Mouse (Mus musculus) MEL-GATA-1-ER (cell line): ENCODE results near the gene Nit1.

Experiments
- DNase-seq: peaks from one replicate; pipeline ENCODE4 v3.0.0-alpha.2; 2012; ENCODE audit warnings: low read depth; ENCODE audit errors: extremely low read depth

Gene Nit1

GRCm38 (mm10) chr1:171294298-171295062 lies 51.0 kb downstream of the Nit1 start, which contains the start of gene Ufc1:
TSS of gene Ufc1 (minus strand) at chr1:171295024.
- DNase-seq: peak; percentile 85

GRCm38 (mm10) chr1:171293906-171294297 lies 51.5 kb downstream of the Nit1 start:
- DNase-seq: no peak

GRCm38 (mm10) chr1:171293351-171293750 lies 52.1 kb downstream of the Nit1 start:
- DNase-seq: no peak

DNA sequence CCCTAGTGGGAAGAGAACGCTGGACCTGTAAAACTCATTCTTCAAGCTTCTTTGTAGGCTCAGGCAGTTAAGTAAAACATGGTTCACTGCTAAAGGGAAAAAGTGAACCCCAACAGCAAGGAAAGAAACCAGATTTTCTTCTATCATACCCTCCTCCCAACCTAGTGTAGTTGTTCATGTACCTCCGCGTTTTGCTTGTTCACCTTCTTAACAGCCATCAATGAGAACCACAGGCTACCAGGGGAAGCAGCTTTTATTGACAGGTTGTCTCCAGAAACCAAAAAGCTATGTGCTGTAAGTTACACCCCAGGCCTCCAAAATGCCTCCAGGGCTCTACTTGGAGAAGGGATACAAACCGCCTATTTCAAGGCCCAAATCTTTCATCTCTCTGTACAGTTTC lies 57.1 kb downstream of the Nit1 start:
- DNase-seq: no peak
